In the genomic region with DNA sequence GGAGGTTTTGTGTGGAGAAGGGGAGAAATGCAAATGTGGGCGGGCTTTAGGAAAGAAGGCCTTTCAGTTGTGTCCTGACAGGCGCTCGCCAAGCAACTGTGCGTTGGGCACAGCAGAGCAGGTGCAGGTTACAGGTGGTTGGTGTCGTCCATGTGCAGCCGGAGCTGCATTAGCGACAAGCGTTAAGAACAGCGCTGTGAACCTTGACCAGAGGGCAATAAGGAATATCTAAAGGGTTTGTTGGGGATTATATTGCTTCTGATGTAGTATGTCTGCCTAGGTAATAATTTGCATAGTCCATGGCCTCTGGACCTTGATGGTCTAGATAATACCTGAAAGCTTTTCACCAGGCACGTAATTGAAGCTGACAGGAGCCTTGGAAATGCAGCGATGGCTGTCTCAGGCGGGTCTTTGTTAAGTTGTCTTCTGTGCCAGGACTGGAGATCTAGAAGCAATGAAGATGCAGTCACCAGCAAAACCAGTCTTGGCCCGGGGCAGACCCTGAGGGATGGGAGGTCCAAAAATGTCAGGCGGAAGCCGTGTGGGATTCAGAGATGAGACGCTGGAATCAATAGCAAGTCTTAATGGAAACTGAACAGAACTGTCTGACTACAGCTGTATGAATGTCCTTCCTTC, we compare ENCODE assay signal across 9 mouse cellular contexts. TPM values are rescaled to one million over a fixed set of nuclear protein-coding genes. Genes with fewer than 3 reads are reported as not detected.
DNase-seq lines count a peak whose midpoint lies in the region; ATAC-seq lines count a peak whose summit lies in the region.
"Had no signal": no experiment of that assay in that cellular context is flagged by ENCODE, and none has a peak within 500 bp of the region (broad histone marks: within the 10 kb centered on the region; RNA-seq: fewer than 3 reads in every experiment).

No protein-coding gene starts in this region.

- no peak overlapping the region for H3K9ac ChIP-seq in limb, embryonic 13.5 days
- no peak overlapping the region for H3K9ac ChIP-seq in forebrain, embryonic 12.5 days
- H3K9ac ChIP-seq in intestine, embryonic 15.5 days: no peak overlapping the region
- peak overlapping the region; percentile 99 for H3K9ac ChIP-seq in liver, embryonic 15.5 days

- ATAC-seq in limb, embryonic 13.5 days (ENCODE audit: low FRiP score, low read depth): no peak
- ATAC-seq in forebrain, embryonic 12.5 days (ENCODE audit: low FRiP score): no peak
- peak; percentile 77 for ATAC-seq in intestine, embryonic 15.5 days
- no peak for ATAC-seq in liver, embryonic 15.5 days (ENCODE audit: insufficient read depth)
- no peak for ATAC-seq in megakaryocyte progenitor cell, adult 5-6 weeks (replicated peaks; ENCODE audit: poor library complexity)

- peaks cover 5% of the 10 kb centered on the region; the same call in 1 of the 2 replicates for H3K9me3 ChIP-seq in limb, embryonic 13.5 days
- no peaks in the 10 kb centered on the region for H3K9me3 ChIP-seq in limb, embryonic 10.5 days (replicated peaks)
- peaks cover 11% of the 10 kb centered on the region; the same call in 1 of the 2 replicates for H3K9me3 ChIP-seq in forebrain, embryonic 12.5 days
- H3K9me3 ChIP-seq in intestine, embryonic 15.5 days: no peaks in the 10 kb centered on the region
- H3K9me3 ChIP-seq in liver, embryonic 15.5 days (replicated peaks): no peaks in the 10 kb centered on the region

- no peak for DNase-seq in limb, embryonic 10.5 days (ENCODE audit: low spot score)
- no peak for DNase-seq in spleen, postnatal 14 days (ENCODE audit: low spot score in 2 of 2)
- no peak for DNase-seq in gastrocnemius, postnatal 10 days
- DNase-seq: adrenal gland, adult 2 months had no signal

- no peak overlapping the region for H3K27ac ChIP-seq in limb, embryonic 13.5 days
- H3K27ac ChIP-seq in limb, embryonic 10.5 days: no peak overlapping the region
- no peak overlapping the region for H3K27ac ChIP-seq in forebrain, embryonic 12.5 days
- peak overlapping the region; percentile 85 for H3K27ac ChIP-seq in intestine, embryonic 15.5 days
- peak overlapping the region; percentile 93 for H3K27ac ChIP-seq in liver, embryonic 15.5 days (replicated peaks)

- peaks cover 38% of the 10 kb centered on the region for H3K4me1 ChIP-seq in limb, embryonic 13.5 days
- H3K4me1 ChIP-seq in limb, embryonic 10.5 days: peaks cover 41% of the 10 kb centered on the region
- peaks cover 46% of the 10 kb centered on the region for H3K4me1 ChIP-seq in forebrain, embryonic 12.5 days
- H3K4me1 ChIP-seq in intestine, embryonic 15.5 days (replicated peaks): peaks cover 26% of the 10 kb centered on the region
- H3K4me1 ChIP-seq in liver, embryonic 15.5 days (replicated peaks): peaks cover 85% of the 10 kb centered on the region

- no peaks in the 10 kb centered on the region for H3K36me3 ChIP-seq in limb, embryonic 13.5 days
- H3K36me3 ChIP-seq in limb, embryonic 10.5 days: no peaks in the 10 kb centered on the region
- peaks cover 3% of the 10 kb centered on the region; the same call in 1 of the 2 replicates for H3K36me3 ChIP-seq in forebrain, embryonic 12.5 days (replicated peaks)
- no peaks in the 10 kb centered on the region for H3K36me3 ChIP-seq in intestine, embryonic 15.5 days
- H3K36me3 ChIP-seq in liver, embryonic 15.5 days (replicated peaks): peaks cover 54% of the 10 kb centered on the region

- no peaks in the 10 kb centered on the region for H3K27me3 ChIP-seq in limb, embryonic 13.5 days
- no peaks in the 10 kb centered on the region for H3K27me3 ChIP-seq in limb, embryonic 10.5 days (ENCODE audit: low read depth, poor library complexity, severe bottlenecking)
- no peaks in the 10 kb centered on the region for H3K27me3 ChIP-seq in forebrain, embryonic 12.5 days
- no peaks in the 10 kb centered on the region for H3K27me3 ChIP-seq in intestine, embryonic 15.5 days (replicated peaks)
- no peaks in the 10 kb centered on the region for H3K27me3 ChIP-seq in liver, embryonic 15.5 days

- H3K4me2 ChIP-seq in limb, embryonic 13.5 days (replicated peaks): peak overlapping the region; percentile 90; the same call in 1 of the 2 replicates
- H3K4me2 ChIP-seq in forebrain, embryonic 12.5 days: peak overlapping the region; percentile 16; the same call in 1 of the 2 replicates
- H3K4me2 ChIP-seq in intestine, embryonic 15.5 days (replicated peaks): peak overlapping the region; percentile 93
- H3K4me2 ChIP-seq in liver, embryonic 15.5 days: peak overlapping the region; percentile 94

- WGBS in limb, embryonic 13.5 days: 86% methylated on average over 16 of the region's 16 CpGs
- 89% methylated on average over 16 of the region's 16 CpGs for WGBS in limb, embryonic 10.5 days
- 90% methylated on average over 16 of the region's 16 CpGs for WGBS in forebrain, embryonic 12.5 days
- 64% methylated on average over 16 of the region's 16 CpGs for WGBS in intestine, embryonic 15.5 days
- WGBS in liver, embryonic 15.5 days (ENCODE audit: insufficient replicate concordance): 88% methylated on average over 16 of the region's 16 CpGs

- no peak overlapping the region for H3K4me3 ChIP-seq in limb, embryonic 13.5 days
- no peak overlapping the region for H3K4me3 ChIP-seq in limb, embryonic 10.5 days
- H3K4me3 ChIP-seq in forebrain, embryonic 12.5 days (replicated peaks): no peak overlapping the region
- no peak overlapping the region; the same call in 1 of the 2 replicates for H3K4me3 ChIP-seq in intestine, embryonic 15.5 days (replicated peaks)
- peak overlapping the region; percentile 98 for H3K4me3 ChIP-seq in liver, embryonic 15.5 days (replicated peaks)

RNA-seq across cellular contexts. Expression of a gene that starts 2.8 kb away (rescaled TPM):
- 18.7 and 18.9 TPM in 2 replicates for polyA plus RNA-seq in limb, embryonic 13.5 days (2015; fragmentation: Nextera tagmentation; extraction: Ambion mirVana)
- polyA plus RNA-seq in limb, embryonic 10.5 days (2016; fragmentation: Nextera tagmentation; extraction: Ambion mirVana): 20.1 and 23.0 TPM in 2 replicates
- polyA plus RNA-seq in forebrain, embryonic 12.5 days (2016; fragmentation: Nextera tagmentation; extraction: Ambion mirVana): 33.7 and 34.6 TPM in 2 replicates
- 38.6 and 41.5 TPM in 2 replicates for polyA plus RNA-seq in intestine, embryonic 15.5 days (2015; fragmentation: Nextera tagmentation; extraction: Ambion mirVana)
- polyA plus RNA-seq in liver, embryonic 15.5 days (2015; fragmentation: Nextera tagmentation; extraction: Ambion mirVana): 81.7 and 84.5 TPM in 2 replicates
- total RNA-seq in megakaryocyte progenitor cell, adult 5-6 weeks (2015): 13.2 and 16.2 TPM in 2 replicates
- total RNA-seq in megakaryocyte progenitor cell, adult 5-6 weeks (2017): 22.1 and 26.2 TPM in 2 replicates
- 10 to 100 TPM; 16.2 to 17.5 TPM for total RNA-seq in gastrocnemius, postnatal 10 days (2021)

RNA-seq across cellular contexts. Expression of a gene that starts 42.4 kb away (rescaled TPM):
- polyA plus RNA-seq in limb, embryonic 13.5 days (2015; fragmentation: Nextera tagmentation; extraction: Ambion mirVana): 8.5 and 8.7 TPM in 2 replicates
- 3.3 and 4.7 TPM in 2 replicates for polyA plus RNA-seq in limb, embryonic 10.5 days (2016; fragmentation: Nextera tagmentation; extraction: Ambion mirVana)
- polyA plus RNA-seq in forebrain, embryonic 12.5 days (2016; fragmentation: Nextera tagmentation; extraction: Ambion mirVana): 4.6 and 5.5 TPM in 2 replicates
- polyA plus RNA-seq in intestine, embryonic 15.5 days (2015; fragmentation: Nextera tagmentation; extraction: Ambion mirVana): 10.1 and 11.3 TPM in 2 replicates
- polyA plus RNA-seq in liver, embryonic 15.5 days (2015; fragmentation: Nextera tagmentation; extraction: Ambion mirVana): 5.3 and 5.4 TPM in 2 replicates
- 12.5 and 17.0 TPM in 2 replicates for total RNA-seq in megakaryocyte progenitor cell, adult 5-6 weeks (2015)
- total RNA-seq in megakaryocyte progenitor cell, adult 5-6 weeks (2017): 9.9 and 10.5 TPM in 2 replicates
- 1 to 10 TPM; 6.5 to 7.4 TPM for total RNA-seq in gastrocnemius, postnatal 10 days (2021)

Comparison
In these comparisons a context has a peak if more than half of its experiments do, and no peak if none do; other contexts are left out.
1. H3K27ac ChIP-seq: peak in intestine, embryonic 15.5 days (single experiment) and liver, embryonic 15.5 days (single experiment); none in limb, embryonic 13.5 days (single experiment), limb, embryonic 10.5 days (single experiment) and forebrain, embryonic 12.5 days (single experiment).
2. H3K4me2 ChIP-seq: peak in every context shown above with its lines; median percentile 94 in liver, embryonic 15.5 days; 93 in intestine, embryonic 15.5 days; 90 in limb, embryonic 13.5 days; 16 in forebrain, embryonic 12.5 days.